Mouse (Mus musculus): ENCODE measurements around the gene Dhps. TPM values are rescaled to one million over a fixed set of nuclear protein-coding genes. Genes with fewer than 3 reads are reported as not detected.
"Not testable (repeated sequence)": the region's sequence is repeated elsewhere in the genome, so short reads cannot be mapped to it uniquely, and the experiment has no call there.

Dhps gene
- polyA plus RNA-seq, 1 experiment from 2014 or later: 71.8 TPM

GRCm38 (mm10) chr8:85119052-85119981, 47.8 kb downstream of the Dhps start:
- DNase-seq (ENCODE audit: low spot score): peak; percentile 74
- peaks cover 10% of the 10 kb centered on the region for H3K4me1 ChIP-seq
- H3K36me3 ChIP-seq: no peaks in the 10 kb centered on the region
- 0 out of 2 replicates have a peak, but pooled peaks cover 4% of the 10 kb centered on the region for H3K9me3 ChIP-seq (replicated peaks)
- H3K27me3 ChIP-seq (ENCODE audit: low read depth, poor library complexity, severe bottlenecking): peaks cover 9% of the 10 kb centered on the region
- WGBS: 8% methylated on average over 37 of the region's 37 CpGs
- peak overlapping the region; percentile 78 for H3K27ac ChIP-seq (replicated peaks)
- peak overlapping the region; percentile 70 for H3K4me3 ChIP-seq

- H3K4me1 ChIP-seq: peaks cover 10% of the 10 kb centered on the region
- not testable (repeated sequence) for H3K27me3 ChIP-seq (ENCODE audit: low read depth, poor library complexity, severe bottlenecking); DNase-seq (ENCODE audit: low spot score); H3K27ac ChIP-seq (replicated peaks); H3K4me3 ChIP-seq; H3K36me3 ChIP-seq; H3K9me3 ChIP-seq (replicated peaks)
- 72% methylated on average over 5 of the region's 5 CpGs for WGBS
Measured at GRCm38 (mm10) chr8:85120251-85120650, 48.7 kb downstream of the Dhps start.

DNA sequence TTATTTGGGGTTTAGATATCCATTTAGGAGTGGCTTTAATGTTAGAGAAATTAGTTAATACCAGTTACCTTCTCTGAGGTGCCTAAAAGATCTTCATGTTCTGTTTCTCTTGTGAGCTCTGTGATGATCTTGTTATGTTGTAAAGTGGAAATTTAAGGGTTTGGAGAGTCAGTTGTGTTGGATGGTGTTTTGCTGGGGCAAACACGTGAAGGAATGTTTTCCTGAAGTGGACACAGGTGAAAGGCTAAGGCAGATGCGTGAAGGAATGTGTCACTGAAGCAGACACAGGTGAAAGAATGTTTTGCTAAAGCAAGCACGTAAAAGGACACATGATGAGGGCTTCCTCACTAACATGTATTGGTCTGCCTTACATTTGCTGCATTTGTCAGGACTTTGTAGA, 51.4 kb downstream of the Dhps start, which contains the start of gene Zfp791:
Zfp791 (minus strand) TSS at position 101 of the 400 bp plus-strand sequence.
- peaks cover 9% of the 10 kb centered on the region for H3K27me3 ChIP-seq (ENCODE audit: low read depth, poor library complexity, severe bottlenecking)
- DNase-seq (ENCODE audit: low spot score): no peak
- WGBS: 82% methylated on average over 3 of the region's 3 CpGs
- no peaks in the 10 kb centered on the region for H3K36me3 ChIP-seq
- H3K4me3 ChIP-seq: no peak within 1 kb of the TSS
- H3K4me1 ChIP-seq: peaks cover 10% of the 10 kb centered on the region
- no peaks in the 10 kb centered on the region for H3K9me3 ChIP-seq (replicated peaks)
- no peak within 1 kb of the TSS for H3K27ac ChIP-seq (replicated peaks)

DNA sequence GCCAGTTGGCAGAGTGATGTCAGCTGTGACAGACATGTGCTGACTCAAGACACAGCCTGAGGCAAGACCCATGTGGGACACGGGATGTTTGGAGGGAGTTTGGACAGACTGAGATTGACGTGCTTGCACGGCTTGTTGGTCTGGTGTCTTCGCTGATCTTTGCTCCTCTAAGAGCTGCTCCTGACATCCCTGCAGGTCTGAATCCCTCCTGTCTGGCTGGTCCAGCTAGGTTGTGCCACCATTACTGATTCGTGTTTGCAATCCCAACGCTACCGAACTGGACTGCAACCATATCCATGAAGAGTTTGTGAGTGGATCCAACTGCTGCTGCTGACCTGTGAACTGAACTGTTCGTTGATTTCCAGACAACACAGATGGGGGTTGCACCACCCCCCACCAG, 52.1 kb downstream of the Dhps start:
- WGBS: 92% methylated on average over 8 of the region's 8 CpGs
- Histone ChIP-seq H3K27me3 (ENCODE audit: low read depth, poor library complexity, severe bottlenecking) (peaks cover 3% of the 10 kb centered on the region), H3K4me1 (peaks cover 9% of the 10 kb centered on the region), H3K27ac (replicated peaks) (no peak overlapping the region), H3K9me3 (replicated peaks) (no peaks in the 10 kb centered on the region), H3K36me3 (no peaks in the 10 kb centered on the region), H3K4me3 (no peak overlapping the region)
- no peak for DNase-seq (ENCODE audit: low spot score)

Small RNAs within 50 kb of the gene (microRNA-seq; reads per million reads assigned to microRNA genes)
- 15.0 reads per million, percentile 28 among the genes with 10 or more reads in this experiment for gene Gm23388
- 2.7 reads per million for gene Mir7070

Other genes with a start within 250 kb of the Dhps start
- gene Dand5, start 248.9 kb upstream of the Dhps start, polyA plus RNA-seq (2016; fragmentation: Nextera tagmentation; extraction: Ambion mirVana): 2.9 and 5.3 TPM in 2 replicates
- 46.3 and 47.2 TPM in 2 replicates for gene Gadd45gip1, start 240.2 kb upstream of the Dhps start, polyA plus RNA-seq (2016; fragmentation: Nextera tagmentation; extraction: Ambion mirVana)
- 124 and 131 TPM in 2 replicates for gene Rad23a, start 231.1 kb upstream of the Dhps start, polyA plus RNA-seq (2016; fragmentation: Nextera tagmentation; extraction: Ambion mirVana)
- 723 and 798 TPM in 2 replicates for gene Calr, start 224.8 kb upstream of the Dhps start, polyA plus RNA-seq (2016; fragmentation: Nextera tagmentation; extraction: Ambion mirVana)
- gene Farsa, start 214.8 kb upstream of the Dhps start, polyA plus RNA-seq (2016; fragmentation: Nextera tagmentation; extraction: Ambion mirVana): 133 and 139 TPM in 2 replicates
- 64.7 and 71.7 TPM in 2 replicates for gene Syce2, start 199.6 kb upstream of the Dhps start, polyA plus RNA-seq (2016; fragmentation: Nextera tagmentation; extraction: Ambion mirVana)
- 37.3 and 39.6 TPM in 2 replicates for gene Gcdh, start 177.8 kb upstream of the Dhps start, polyA plus RNA-seq (2016; fragmentation: Nextera tagmentation; extraction: Ambion mirVana)
- 14.8 and 19.7 TPM in 2 replicates for gene Klf1, start 169.8 kb upstream of the Dhps start, polyA plus RNA-seq (2016; fragmentation: Nextera tagmentation; extraction: Ambion mirVana)
- 6.6 and 7.5 TPM in 2 replicates for gene Dnase2a, start 163.2 kb upstream of the Dhps start, polyA plus RNA-seq (2016; fragmentation: Nextera tagmentation; extraction: Ambion mirVana)
- 3.2 and 8.4 TPM in 2 replicates for gene Mast1, start 134.4 kb upstream of the Dhps start, polyA plus RNA-seq (2016; fragmentation: Nextera tagmentation; extraction: Ambion mirVana)
- gene Rtbdn, start 124.8 kb upstream of the Dhps start, polyA plus RNA-seq (2016; fragmentation: Nextera tagmentation; extraction: Ambion mirVana): 0.62 and 1.2 TPM in 2 replicates
- gene Gm49661, start 102.3 kb upstream of the Dhps start, polyA plus RNA-seq (2016; fragmentation: Nextera tagmentation; extraction: Ambion mirVana): not detected in 2 replicates
- gene Prdx2, start 102.2 kb upstream of the Dhps start, polyA plus RNA-seq (2016; fragmentation: Nextera tagmentation; extraction: Ambion mirVana): 1,203 and 1,278 TPM in 2 replicates
- 136 and 158 TPM in 2 replicates for gene Rnaseh2a, start 102.0 kb upstream of the Dhps start, polyA plus RNA-seq (2016; fragmentation: Nextera tagmentation; extraction: Ambion mirVana)
- gene Junb, start 93.0 kb upstream of the Dhps start, polyA plus RNA-seq (2016; fragmentation: Nextera tagmentation; extraction: Ambion mirVana): 5.0 and 5.4 TPM in 2 replicates
- gene Hook2, start 81.2 kb upstream of the Dhps start, polyA plus RNA-seq (2016; fragmentation: Nextera tagmentation; extraction: Ambion mirVana): 18.2 and 18.4 TPM in 2 replicates
- gene Best2, start 57.2 kb upstream of the Dhps start, polyA plus RNA-seq (2016; fragmentation: Nextera tagmentation; extraction: Ambion mirVana): not detected in 2 replicates
- gene Asna1, start 46.5 kb upstream of the Dhps start, polyA plus RNA-seq (2016; fragmentation: Nextera tagmentation; extraction: Ambion mirVana): 160 and 164 TPM in 2 replicates
- 140 and 146 TPM in 2 replicates for gene Trir, start 44.9 kb upstream of the Dhps start, polyA plus RNA-seq (2016; fragmentation: Nextera tagmentation; extraction: Ambion mirVana)
- 28.6 and 34.9 TPM in 2 replicates for gene Tnpo2, start 34.8 kb upstream of the Dhps start, polyA plus RNA-seq (2016; fragmentation: Nextera tagmentation; extraction: Ambion mirVana)
- 25.5 and 32.3 TPM in 2 replicates for gene Fbxw9, start 11.7 kb upstream of the Dhps start, polyA plus RNA-seq (2016; fragmentation: Nextera tagmentation; extraction: Ambion mirVana)
- 0.91 and 1.1 TPM in 2 replicates for gene Gm5741, start 3.8 kb upstream of the Dhps start, polyA plus RNA-seq (2016; fragmentation: Nextera tagmentation; extraction: Ambion mirVana)
- gene Wdr83os, start 9.0 kb downstream of the Dhps start, polyA plus RNA-seq (2016; fragmentation: Nextera tagmentation; extraction: Ambion mirVana): 133 and 142 TPM in 2 replicates
- 61.2 and 70.6 TPM in 2 replicates for gene Wdr83, start 9.5 kb downstream of the Dhps start, polyA plus RNA-seq (2016; fragmentation: Nextera tagmentation; extraction: Ambion mirVana)
- 23.5 and 23.7 TPM in 2 replicates for gene Man2b1, start 11.5 kb downstream of the Dhps start, polyA plus RNA-seq (2016; fragmentation: Nextera tagmentation; extraction: Ambion mirVana)
- gene Zfp791, start 51.3 kb downstream of the Dhps start, polyA plus RNA-seq (2016; fragmentation: Nextera tagmentation; extraction: Ambion mirVana): 0.81 and 1.5 TPM in 2 replicates
- not detected in 2 replicates for gene Cks1brt, start 80.2 kb downstream of the Dhps start, polyA plus RNA-seq (2016; fragmentation: Nextera tagmentation; extraction: Ambion mirVana)
- not detected in 2 replicates for gene Olfr371, start 154.2 kb downstream of the Dhps start, polyA plus RNA-seq (2016; fragmentation: Nextera tagmentation; extraction: Ambion mirVana)
- gene Orc6, start 227.9 kb downstream of the Dhps start, polyA plus RNA-seq (2016; fragmentation: Nextera tagmentation; extraction: Ambion mirVana): 145 and 157 TPM in 2 replicates
- gene Vps35, start 228.0 kb downstream of the Dhps start, polyA plus RNA-seq (2016; fragmentation: Nextera tagmentation; extraction: Ambion mirVana): 159 and 163 TPM in 2 replicates

Measured in midbrain, embryonic 10.5 days (tissue).